Mouse (Mus musculus): ENCODE results near the gene Krtap10-4. TPM values are rescaled to one million over a fixed set of nuclear protein-coding genes. Genes with fewer than 3 reads are reported as not detected.
"Not testable (repeated sequence)": the region's sequence is repeated elsewhere in the genome, so short reads cannot be mapped to it uniquely, and the experiment has no call there.

The Krtap10-4 gene
- total RNA-seq, 2 experiments from 2014 or later = not detected

DNA sequence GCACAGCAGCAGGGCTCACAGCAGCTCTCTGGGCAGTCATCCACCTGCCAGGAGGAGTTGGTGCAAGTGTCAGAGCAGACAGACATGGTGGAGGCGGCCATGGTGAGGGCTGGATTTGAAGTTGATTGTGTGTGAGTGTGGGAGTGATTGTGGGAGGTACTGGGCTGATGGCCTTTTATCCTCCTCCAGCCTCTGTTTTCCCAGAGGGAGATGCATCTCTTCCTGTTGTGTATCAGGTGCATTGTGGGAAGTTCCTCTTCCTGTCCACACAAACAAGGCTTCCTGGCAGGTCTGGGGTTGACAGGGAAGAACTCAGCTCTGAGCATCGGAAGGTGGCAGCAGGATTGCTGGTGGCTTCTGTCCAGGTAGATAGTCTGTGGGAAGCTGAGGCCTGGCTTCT lies 31.9 kb downstream of the Krtap10-4 start, which contains the start of gene Gm9639:
Gene Gm9639 (minus strand): TSS at position 101 of the 400 bp plus-strand sequence.
- no peak for ATAC-seq (replicated peaks; ENCODE audit: poor library complexity, severe bottlenecking)

- ATAC-seq (replicated peaks; ENCODE audit: poor library complexity, severe bottlenecking) = no peak
Measured at GRCm38 (mm10) chr10:77788621-77789020, 38.3 kb downstream of the Krtap10-4 start.

GRCm38 (mm10) chr10:77787876-77788275 lies 39.0 kb downstream of the Krtap10-4 start, which contains the start of gene Gm7137:
TSS of gene Gm7137 (minus strand) at chr10:77788200.
- ATAC-seq (replicated peaks; ENCODE audit: poor library complexity, severe bottlenecking) = not testable (repeated sequence)

DNA sequence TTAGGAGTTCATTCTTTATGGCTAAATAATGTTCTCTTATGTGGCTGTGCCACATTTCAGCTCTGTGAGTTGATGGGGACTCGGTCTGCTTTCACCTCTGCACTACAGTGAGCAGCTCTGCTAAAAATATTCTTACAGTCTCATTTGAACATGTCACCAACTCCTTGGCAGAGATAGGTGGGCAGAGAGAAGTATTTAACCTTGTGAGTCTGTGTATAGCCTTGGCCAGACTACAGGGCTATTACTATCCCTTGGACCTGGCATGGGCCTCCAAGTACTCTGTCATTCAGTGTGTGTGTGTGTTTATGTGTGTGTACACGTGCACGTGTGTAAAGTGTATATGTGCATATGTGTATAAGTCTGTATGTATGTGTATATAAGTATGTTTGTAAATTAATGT lies 43.5 kb downstream of the Krtap10-4 start:
- ATAC-seq (replicated peaks; ENCODE audit: poor library complexity, severe bottlenecking) = not testable (repeated sequence)

GRCm38 (mm10) chr10:77782442-77782841 lies 44.5 kb downstream of the Krtap10-4 start, which contains the start of gene Gm3250:
TSS of gene Gm3250 (minus strand) at chr10:77782542.
- ATAC-seq (replicated peaks; ENCODE audit: poor library complexity, severe bottlenecking) = not testable (repeated sequence)

DNA sequence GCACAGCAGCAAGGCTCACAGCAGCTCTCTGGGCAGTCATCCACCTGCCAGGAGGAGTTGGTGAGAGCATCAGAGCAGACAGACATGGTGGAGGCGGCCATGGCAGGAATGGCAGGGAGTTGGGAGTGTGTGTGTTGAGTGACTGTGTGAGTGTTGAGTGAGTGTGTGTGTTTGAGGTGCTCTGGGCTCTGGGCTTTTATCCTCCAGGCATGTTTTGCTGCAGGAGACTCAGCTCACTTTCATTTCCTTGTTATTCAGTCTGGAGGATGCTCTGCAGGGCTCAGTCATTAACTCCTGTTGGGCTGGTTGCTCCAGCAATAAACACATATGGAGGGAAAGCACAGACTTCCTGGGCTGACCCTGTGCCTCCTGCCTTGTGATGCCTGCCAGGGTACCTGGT lies 50.1 kb downstream of the Krtap10-4 start, which contains the start of gene Gm7138:
Gene Gm7138 (minus strand): TSS at position 101 of the 400 bp plus-strand sequence.
- not testable (repeated sequence) for ATAC-seq (replicated peaks; ENCODE audit: poor library complexity, severe bottlenecking)

Other genes starting within 250 kb of the Krtap10-4 start
Only the 30 nearest of the 34 such genes appear.
- 39.6 and 42.0 TPM in 2 replicates for gene Ube2g2, start 204.8 kb downstream of the Krtap10-4 start, total RNA-seq (2014; fragmentation: Nextera tagmentation)
- gene Ube2g2, start 204.8 kb downstream of the Krtap10-4 start, total RNA-seq (2017) = 29.5 and 53.3 TPM in 2 replicates
- 0.90 TPM in 1 of 2 replicates, not detected in the other for gene Tspear, start 140.5 kb downstream of the Krtap10-4 start, total RNA-seq (2014; fragmentation: Nextera tagmentation)
- 0.05 TPM in 1 of 2 replicates, not detected in the other for gene Tspear, start 140.5 kb downstream of the Krtap10-4 start, total RNA-seq (2017)
- gene Gm19402, start 136.3 kb downstream of the Krtap10-4 start, total RNA-seq (2014; fragmentation: Nextera tagmentation) = not detected in 2 replicates
- not detected in 2 replicates for gene Gm19402, start 136.3 kb downstream of the Krtap10-4 start, total RNA-seq (2017)
- not detected in 2 replicates for gene Gm9508, start 129.9 kb downstream of the Krtap10-4 start, total RNA-seq (2014; fragmentation: Nextera tagmentation)
- not detected in 2 replicates for gene Gm9508, start 129.9 kb downstream of the Krtap10-4 start, total RNA-seq (2017)
- gene Gm10272, start 120.5 kb downstream of the Krtap10-4 start, total RNA-seq (2014; fragmentation: Nextera tagmentation) = not detected in 2 replicates
- gene Gm10272, start 120.5 kb downstream of the Krtap10-4 start, total RNA-seq (2017) = not detected in 2 replicates
- gene Gm10024, start 115.6 kb downstream of the Krtap10-4 start, total RNA-seq (2014; fragmentation: Nextera tagmentation) = not detected in 2 replicates
- not detected in 2 replicates for gene Gm10024, start 115.6 kb downstream of the Krtap10-4 start, total RNA-seq (2017)
- gene Gm10142, start 111.3 kb downstream of the Krtap10-4 start, total RNA-seq (2014; fragmentation: Nextera tagmentation) = not detected in 2 replicates
- gene Gm10142, start 111.3 kb downstream of the Krtap10-4 start, total RNA-seq (2017) = not detected in 2 replicates
- not detected in 2 replicates for gene Krtap12-1, start 106.5 kb downstream of the Krtap10-4 start, total RNA-seq (2014; fragmentation: Nextera tagmentation)
- gene Krtap12-1, start 106.5 kb downstream of the Krtap10-4 start, total RNA-seq (2017) = not detected in 2 replicates
- gene Gm10100, start 100.6 kb downstream of the Krtap10-4 start, total RNA-seq (2014; fragmentation: Nextera tagmentation) = not detected in 2 replicates
- gene Gm10100, start 100.6 kb downstream of the Krtap10-4 start, total RNA-seq (2017) = not detected in 2 replicates
- gene Gm18596, start 84.5 kb downstream of the Krtap10-4 start, total RNA-seq (2014; fragmentation: Nextera tagmentation) = not detected in 2 replicates
- gene Gm18596, start 84.5 kb downstream of the Krtap10-4 start, total RNA-seq (2017) = not detected in 2 replicates
- gene Gm9736, start 75.7 kb downstream of the Krtap10-4 start, total RNA-seq (2014; fragmentation: Nextera tagmentation) = not detected in 2 replicates
- gene Gm9736, start 75.7 kb downstream of the Krtap10-4 start, total RNA-seq (2017) = not detected in 2 replicates
- not detected in 2 replicates for gene Gm3233, start 67.4 kb downstream of the Krtap10-4 start, total RNA-seq (2014; fragmentation: Nextera tagmentation)
- not detected in 2 replicates for gene Gm3233, start 67.4 kb downstream of the Krtap10-4 start, total RNA-seq (2017)
- gene Gm3238, start 55.8 kb downstream of the Krtap10-4 start, total RNA-seq (2014; fragmentation: Nextera tagmentation) = not detected in 2 replicates
- gene Gm3238, start 55.8 kb downstream of the Krtap10-4 start, total RNA-seq (2017) = not detected in 2 replicates
- not detected in 2 replicates for gene Gm7138, start 50.2 kb downstream of the Krtap10-4 start, total RNA-seq (2014; fragmentation: Nextera tagmentation)
- gene Gm7138, start 50.2 kb downstream of the Krtap10-4 start, total RNA-seq (2017) = not detected in 2 replicates
- not detected in 2 replicates for gene Gm3250, start 44.6 kb downstream of the Krtap10-4 start, total RNA-seq (2014; fragmentation: Nextera tagmentation)
- not detected in 2 replicates for gene Gm3250, start 44.6 kb downstream of the Krtap10-4 start, total RNA-seq (2017)
- not detected in 2 replicates for gene Gm7137, start 38.9 kb downstream of the Krtap10-4 start, total RNA-seq (2014; fragmentation: Nextera tagmentation)
- not detected in 2 replicates for gene Gm7137, start 38.9 kb downstream of the Krtap10-4 start, total RNA-seq (2017)
- not detected in 2 replicates for gene Gm9639, start 32.0 kb downstream of the Krtap10-4 start, total RNA-seq (2014; fragmentation: Nextera tagmentation)
- not detected in 2 replicates for gene Gm9639, start 32.0 kb downstream of the Krtap10-4 start, total RNA-seq (2017)
- gene Gm19668, start 28.0 kb downstream of the Krtap10-4 start, total RNA-seq (2014; fragmentation: Nextera tagmentation) = not detected in 2 replicates
- not detected in 2 replicates for gene Gm19668, start 28.0 kb downstream of the Krtap10-4 start, total RNA-seq (2017)
- gene Gm9507, start 15.3 kb downstream of the Krtap10-4 start, total RNA-seq (2014; fragmentation: Nextera tagmentation) = not detected in 2 replicates
- not detected in 2 replicates for gene Gm9507, start 15.3 kb downstream of the Krtap10-4 start, total RNA-seq (2017)
- not detected in 2 replicates for gene Gm2696, start 12.4 kb downstream of the Krtap10-4 start, total RNA-seq (2014; fragmentation: Nextera tagmentation)
- not detected in 2 replicates for gene Gm2696, start 12.4 kb downstream of the Krtap10-4 start, total RNA-seq (2017)
- gene Krtap10-10, start 8.9 kb upstream of the Krtap10-4 start, total RNA-seq (2014; fragmentation: Nextera tagmentation) = 0.75 TPM in 1 of 2 replicates, not detected in the other
- not detected in 2 replicates for gene Krtap10-10, start 8.9 kb upstream of the Krtap10-4 start, total RNA-seq (2017)
- gene Gm36176, start 19.7 kb upstream of the Krtap10-4 start, total RNA-seq (2014; fragmentation: Nextera tagmentation) = not detected in 2 replicates
- gene Gm36176, start 19.7 kb upstream of the Krtap10-4 start, total RNA-seq (2017) = not detected in 2 replicates
- gene Gm10318, start 25.8 kb upstream of the Krtap10-4 start, total RNA-seq (2014; fragmentation: Nextera tagmentation) = not detected in 2 replicates
- not detected in 2 replicates for gene Gm10318, start 25.8 kb upstream of the Krtap10-4 start, total RNA-seq (2017)
- gene Gm3285, start 34.9 kb upstream of the Krtap10-4 start, total RNA-seq (2014; fragmentation: Nextera tagmentation) = not detected in 2 replicates
- not detected in 2 replicates for gene Gm3285, start 34.9 kb upstream of the Krtap10-4 start, total RNA-seq (2017)
- not detected in 2 replicates for gene Lrrc3, start 75.4 kb upstream of the Krtap10-4 start, total RNA-seq (2014; fragmentation: Nextera tagmentation)
- not detected in 2 replicates for gene Lrrc3, start 75.4 kb upstream of the Krtap10-4 start, total RNA-seq (2017)
- 1.9 and 9.1 TPM in 2 replicates for gene Trpm2, start 143.5 kb upstream of the Krtap10-4 start, total RNA-seq (2014; fragmentation: Nextera tagmentation)
- 1.9 and 3.6 TPM in 2 replicates for gene Trpm2, start 143.5 kb upstream of the Krtap10-4 start, total RNA-seq (2017)
- 8.8 and 9.1 TPM in 2 replicates for gene 1810043G02Rik, start 151.4 kb upstream of the Krtap10-4 start, total RNA-seq (2014; fragmentation: Nextera tagmentation)
- 7.4 and 9.9 TPM in 2 replicates for gene 1810043G02Rik, start 151.4 kb upstream of the Krtap10-4 start, total RNA-seq (2017)
- gene Pfkl, start 183.0 kb upstream of the Krtap10-4 start, total RNA-seq (2014; fragmentation: Nextera tagmentation) = 30.6 and 39.4 TPM in 2 replicates
- gene Pfkl, start 183.0 kb upstream of the Krtap10-4 start, total RNA-seq (2017) = 39.6 and 43.5 TPM in 2 replicates
- gene Dnmt3l, start 214.9 kb upstream of the Krtap10-4 start, total RNA-seq (2014; fragmentation: Nextera tagmentation) = 0.45 TPM in 1 of 2 replicates, not detected in the other
- gene Dnmt3l, start 214.9 kb upstream of the Krtap10-4 start, total RNA-seq (2017) = 0.67 and 1.6 TPM in 2 replicates
- 1.0 TPM in 1 of 2 replicates, not detected in the other for gene Aire, start 216.5 kb upstream of the Krtap10-4 start, total RNA-seq (2014; fragmentation: Nextera tagmentation)
- not detected in 2 replicates for gene Aire, start 216.5 kb upstream of the Krtap10-4 start, total RNA-seq (2017)